Mouse (Mus musculus) C2C12 (cell line): Measurements from ENCODE around the gene Gigyf1.

ENCODE experiments used
- CTCF ChIP-seq: IDR thresholded peaks from one replicate; pipeline ENCODE4 v1.5.1; 2011; ENCODE audit not compliant: control insufficient read depth, insufficient read depth, insufficient read length
- FOSL1 ChIP-seq: IDR thresholded peaks from one replicate; pipeline ENCODE4 v1.8.0; 2011; ENCODE audit warnings: mild to moderate bottlenecking, low read length; ENCODE audit not compliant: poor library complexity, insufficient read depth, severe bottlenecking
- MAX ChIP-seq: IDR thresholded peaks from one replicate; pipeline ENCODE4 v1.6.1; 2011; ENCODE audit warnings: mild to moderate bottlenecking, control low read depth
- MYOD1 ChIP-seq: IDR thresholded peaks from one replicate; pipeline ENCODE4 v1.6.1; 2011; ENCODE audit warnings: low read depth; ENCODE audit not compliant: control insufficient read depth, insufficient read length
- MYOG ChIP-seq: IDR thresholded peaks from one replicate; pipeline ENCODE4 v1.6.1; 2011; ENCODE audit not compliant: control insufficient read depth, insufficient read length; ENCODE audit errors: extremely low read depth
- USF1 ChIP-seq: IDR thresholded peaks from one replicate; pipeline ENCODE4 v1.6.1; 2011; ENCODE audit warnings: low read depth, mild to moderate bottlenecking, control low read depth, moderate library complexity

DNA sequence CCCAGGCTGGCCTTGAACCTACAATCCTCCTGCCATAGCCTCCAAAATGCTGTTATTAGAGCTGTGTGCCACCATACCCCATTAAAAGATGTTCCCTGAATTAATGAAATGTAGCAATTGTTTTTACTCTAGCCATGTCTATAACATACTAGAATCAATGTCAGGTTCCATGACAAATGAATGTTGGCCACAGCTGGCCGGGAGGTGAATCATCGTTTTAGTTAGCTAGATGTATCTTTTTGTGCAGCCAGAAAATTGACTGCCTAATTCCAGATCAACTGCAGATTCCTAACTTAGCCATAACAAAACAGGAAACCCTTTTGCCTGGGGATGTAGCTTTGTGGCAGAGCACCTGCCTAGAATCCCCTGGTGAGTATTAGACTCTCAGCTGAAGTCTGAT, 31.5 kb downstream of the Gigyf1 start:
- no peak for TF ChIP-seq USF1
- TF ChIP-seq CTCF = no peak
- TF ChIP-seq MYOD1 = no peak
- no peak for TF ChIP-seq MAX
- no peak for TF ChIP-seq MYOG
- no peak for TF ChIP-seq FOSL1
